Mouse (Mus musculus) testis, adult 2 months (tissue): ENCODE data around the gene Stradb.

Experiments
- CTCF ChIP-seq: fragments of 200-500 bp; IDR thresholded peaks from 2 replicates; pipeline ENCODE4 v1.5.1; 2012; ENCODE audit warnings: low read depth, mild to moderate bottlenecking, inconsistent platforms, low read length, moderate library complexity; ENCODE audit not compliant: control insufficient read depth, insufficient read depth, insufficient replicate concordance
- POLR2A ChIP-seq: fragments of 200-500 bp; IDR thresholded peaks from 2 replicates; pipeline ENCODE4 v1.6.1; 2012; ENCODE audit warnings: low read depth, mild to moderate bottlenecking, inconsistent platforms, low read length, moderate library complexity; ENCODE audit not compliant: control insufficient read depth

DNA sequence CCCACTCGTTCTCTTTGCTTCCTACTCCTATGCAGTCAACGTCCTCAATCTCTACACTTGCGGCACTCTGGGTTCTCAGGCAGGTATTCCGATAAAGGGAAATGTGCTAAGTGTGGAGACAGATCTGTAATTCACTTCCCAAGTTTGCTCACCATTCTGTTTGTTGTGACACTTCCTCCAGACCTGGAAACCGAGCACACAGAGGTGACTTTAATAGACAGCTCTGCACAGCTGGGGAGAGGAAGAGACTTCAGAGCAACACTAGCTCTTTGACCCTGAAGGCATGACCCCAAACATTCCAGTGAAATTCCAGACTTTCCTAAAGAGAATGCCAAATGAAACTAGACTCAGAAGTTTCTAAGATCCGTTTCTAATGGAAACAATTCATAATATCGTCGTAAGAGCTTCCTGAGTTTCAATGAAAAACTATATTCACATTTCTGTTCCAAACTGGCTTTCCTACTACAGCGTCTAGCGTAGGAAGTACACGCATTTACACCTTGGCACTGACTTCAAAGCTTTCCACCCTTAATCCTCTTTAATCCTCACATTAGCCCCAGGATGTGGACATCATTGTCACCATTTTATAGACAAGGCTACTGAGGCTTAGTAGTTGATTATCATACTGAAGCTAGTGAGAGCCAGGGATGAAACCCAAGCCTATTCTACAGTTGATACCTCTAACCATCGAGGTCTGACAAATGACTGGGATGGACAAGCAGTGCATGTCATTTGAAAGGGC, 12.0 kb upstream of the Stradb start:
- no peak for TF ChIP-seq CTCF
- TF ChIP-seq POLR2A = no peak
